Mouse (Mus musculus): ENCODE results near the gene Tmcc2.

DNA sequence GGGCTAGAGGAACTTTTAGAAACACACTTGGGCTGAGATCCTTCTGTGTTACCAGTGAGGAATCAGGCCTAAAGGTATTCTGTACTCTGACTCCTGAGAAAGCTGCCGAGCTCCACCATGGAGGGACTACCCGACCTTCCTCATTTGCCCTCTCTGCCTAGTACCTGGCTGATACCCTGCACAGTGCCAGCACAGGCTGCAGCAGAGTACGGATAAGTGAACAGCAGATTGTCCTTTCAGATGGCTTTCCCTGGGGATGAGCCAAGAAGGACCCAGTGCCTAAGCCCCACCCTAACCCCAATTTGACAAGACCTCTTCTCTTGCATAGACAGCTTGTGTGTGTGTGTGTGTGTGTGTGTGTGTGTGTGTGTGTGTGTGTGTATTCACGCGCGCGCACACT lies 82.4 kb downstream of the Tmcc2 start:
- TF ChIP-seq IRF4 (IDR thresholded peaks at IDR 0.05; ENCODE audit: low read depth, low read length) = no peak
- no peak for TF ChIP-seq ZKSCAN1 (IDR thresholded peaks at IDR 0.05; ENCODE audit: borderline replicate concordance, low read depth, low read length)
- no peak for TF ChIP-seq NELFE (IDR thresholded peaks at IDR 0.05; ENCODE audit: low read depth, low read length)
- no peak for TF ChIP-seq MAX (IDR thresholded peaks at IDR 0.05; ENCODE audit: low read length)
- no peak for TF ChIP-seq HCFC1 (IDR thresholded peaks at IDR 0.05; ENCODE audit: low read depth, low read length)
- TF ChIP-seq CTCF (conservative IDR thresholded peaks at IDR 0.05 in 1 of 2, IDR thresholded peaks at IDR 0.05 in 1 of 2; ENCODE audit: low read depth in 2 of 2, low read length in 2 of 2) = no peak
- no peak for TF ChIP-seq E2F4 (IDR thresholded peaks at IDR 0.05; ENCODE audit: insufficient replicate concordance, low read depth, low read length)
- no peak for TF ChIP-seq MXI1 (IDR thresholded peaks at IDR 0.05; ENCODE audit: low read depth, low read length)
- no peak for TF ChIP-seq USF1 (IDR thresholded peaks at IDR 0.05; ENCODE audit: low read depth, low read length)
- no peak for TF ChIP-seq POLR2A (IDR thresholded peaks at IDR 0.05; ENCODE audit: low read depth, low read length)
- no peak for TF ChIP-seq NRF1 (IDR thresholded peaks at IDR 0.05; ENCODE audit: low read depth, low read length)
- TF ChIP-seq UBTF (IDR thresholded peaks at IDR 0.05; ENCODE audit: low read depth, low read length) = no peak

Data from CH12.LX (cell line).